Mouse (Mus musculus): ENCODE results near the gene Snw1.
"Not testable (repeated sequence)": the region's sequence is repeated elsewhere in the genome, so short reads cannot be mapped to it uniquely, and the experiment has no call there.

Snw1 gene

DNA sequence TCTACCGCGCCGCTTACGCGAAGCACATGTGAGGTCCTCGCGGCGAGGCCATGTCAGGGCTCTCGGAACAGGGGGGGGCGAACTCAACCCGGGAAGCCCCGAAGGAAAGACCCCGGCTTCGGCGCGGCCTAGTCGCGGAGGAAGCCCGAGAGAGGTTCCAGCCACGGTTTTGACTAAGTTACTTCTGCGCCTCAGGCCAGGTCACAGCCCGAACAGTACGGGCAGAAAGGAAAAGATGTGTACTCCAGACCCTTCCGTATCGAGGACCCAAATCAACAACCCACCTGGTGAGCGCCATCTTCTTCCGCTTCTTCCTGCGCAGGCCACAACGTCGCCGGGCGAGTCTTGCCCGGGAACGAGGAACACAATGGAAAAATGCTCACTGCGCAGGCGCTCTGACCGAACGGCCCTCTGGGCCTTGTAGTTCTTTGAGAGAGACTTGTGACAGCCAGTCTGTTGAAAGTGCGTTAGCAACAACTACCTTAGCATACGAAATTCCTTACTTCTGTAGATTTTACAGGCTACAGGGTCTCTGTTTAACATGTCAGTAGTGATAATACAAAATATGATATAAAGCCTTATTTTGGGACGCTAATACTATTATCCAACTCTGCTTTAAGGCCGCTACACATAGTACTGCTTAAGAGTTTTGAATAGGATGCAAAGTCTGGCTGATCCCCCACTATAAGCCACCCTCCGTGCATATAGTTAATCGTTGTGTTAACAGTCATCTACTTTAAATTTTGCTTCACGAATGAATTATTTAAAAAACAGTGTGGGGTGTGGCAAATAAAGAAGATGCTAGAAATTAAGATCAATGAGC lies at the start of gene Snw1:
TSS of gene Snw1 (minus strand) at position 311 of the 823 bp plus-strand sequence.
- peak; percentile 96 to 97 for DNase-seq (ENCODE audit: low spot score in 2 of 2)

DNA sequence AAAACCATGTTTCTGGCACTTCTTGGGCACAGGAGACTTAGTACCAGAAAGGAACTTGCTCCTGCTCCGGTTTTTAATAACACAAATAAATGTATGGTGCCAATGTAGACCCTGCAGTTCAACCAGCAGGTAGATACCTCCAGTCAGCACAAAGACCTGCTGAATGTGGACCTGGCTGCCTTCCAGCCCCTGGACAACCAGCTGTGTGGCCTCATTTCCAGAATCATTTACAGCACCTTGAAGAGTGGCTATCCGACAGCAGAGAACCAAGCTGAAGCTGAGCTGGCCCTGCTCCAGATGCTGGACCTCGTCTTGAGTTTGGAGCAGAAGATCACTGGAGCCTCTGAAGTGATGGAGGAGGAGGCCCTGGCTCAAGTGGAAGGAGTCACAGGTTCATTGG lies 47.5 kb upstream of the Snw1 start:
- DNase-seq (ENCODE audit: low spot score in 2 of 2): not testable (repeated sequence)

DNA sequence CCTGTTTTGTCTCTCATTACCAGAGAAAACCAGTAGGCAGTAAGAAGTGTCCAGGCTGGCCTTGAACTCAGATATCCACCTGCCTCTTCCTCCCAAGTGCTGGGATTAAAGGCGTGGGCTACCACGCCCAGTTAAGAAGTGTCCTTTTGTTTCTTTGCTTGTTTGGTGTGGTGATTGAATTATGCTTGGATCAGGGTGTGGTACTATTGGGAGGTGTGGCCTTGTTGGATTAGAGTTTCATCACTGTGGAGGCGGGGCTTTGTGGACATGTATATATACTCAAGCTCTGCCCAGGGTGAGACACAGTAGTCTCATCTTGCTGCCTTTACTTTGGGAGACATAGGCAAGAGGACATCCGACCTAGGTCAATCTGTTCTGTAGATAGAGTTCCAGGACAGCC lies 41.9 kb upstream of the Snw1 start, which contains the start of gene Gm8300:
TSS of gene Gm8300 (plus strand) at position 301 of the 400 bp plus-strand sequence.
- DNase-seq (ENCODE audit: low spot score in 2 of 2): not testable (repeated sequence)

DNA sequence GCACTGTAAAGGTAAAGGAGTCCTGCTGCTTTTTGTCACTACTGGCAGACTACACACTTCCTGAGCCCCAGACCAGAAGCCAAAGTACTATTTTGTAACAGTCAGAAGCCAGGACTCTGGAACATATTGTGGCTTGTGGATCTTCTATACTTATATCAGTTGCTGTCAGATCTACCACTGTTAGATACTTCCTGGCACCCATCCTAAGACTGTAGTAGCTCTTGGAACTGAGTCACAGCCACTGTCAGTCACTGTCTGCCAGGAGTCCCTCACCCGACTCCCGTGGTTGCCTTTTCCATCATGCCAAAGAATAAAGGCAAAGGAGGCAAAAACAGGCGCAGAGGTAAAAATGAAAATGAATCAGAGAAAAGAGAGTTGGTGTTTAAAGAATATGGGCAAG lies 22.3 kb upstream of the Snw1 start, which contains the start of gene Gm5788:
TSS of gene Gm5788 (plus strand) at position 301 of the 400 bp plus-strand sequence.
- DNase-seq (ENCODE audit: low spot score in 2 of 2): not testable (repeated sequence)

GRCm38 (mm10) chr12:87488683-87489082 lies 16.6 kb upstream of the Snw1 start:
- not testable (repeated sequence) for DNase-seq (ENCODE audit: low spot score in 2 of 2)

GRCm38 (mm10) chr12:87482482-87482881 lies 10.4 kb upstream of the Snw1 start:
- not testable (repeated sequence) for DNase-seq (ENCODE audit: low spot score in 2 of 2)

- DNase-seq (ENCODE audit: low spot score in 2 of 2): no peak
Observed at GRCm38 (mm10) chr12:87474756-87475155, 2.7 kb upstream of the Snw1 start.

GRCm38 (mm10) chr12:87471421-87471963 lies 582 bp downstream of the Snw1 start:
- DNase-seq (ENCODE audit: low spot score in 2 of 2): peak; percentile 23 to 35

- no peak for DNase-seq (ENCODE audit: low spot score in 2 of 2)
Observed at GRCm38 (mm10) chr12:87470263-87471136, 1.6 kb downstream of the Snw1 start.

GRCm38 (mm10) chr12:87464678-87465297 lies 7.3 kb downstream of the Snw1 start:
- no peak for DNase-seq (ENCODE audit: low spot score in 2 of 2)

- no peak for DNase-seq (ENCODE audit: low spot score in 2 of 2)
Observed at GRCm38 (mm10) chr12:87449456-87449855, 22.6 kb downstream of the Snw1 start.

- DNase-seq (ENCODE audit: low spot score in 2 of 2): no peak
Observed at GRCm38 (mm10) chr12:87444211-87444610, 27.9 kb downstream of the Snw1 start.

GRCm38 (mm10) chr12:87443700-87444122 lies 28.4 kb downstream of the Snw1 start, which contains the start of the genes Slirp and Alkbh1:
Slirp (plus strand) TSS chr12:87443896.
Alkbh1 (minus strand) TSS chr12:87444017.
- peak; percentile 93 to 97 for DNase-seq (ENCODE audit: low spot score in 2 of 2)

DNA sequence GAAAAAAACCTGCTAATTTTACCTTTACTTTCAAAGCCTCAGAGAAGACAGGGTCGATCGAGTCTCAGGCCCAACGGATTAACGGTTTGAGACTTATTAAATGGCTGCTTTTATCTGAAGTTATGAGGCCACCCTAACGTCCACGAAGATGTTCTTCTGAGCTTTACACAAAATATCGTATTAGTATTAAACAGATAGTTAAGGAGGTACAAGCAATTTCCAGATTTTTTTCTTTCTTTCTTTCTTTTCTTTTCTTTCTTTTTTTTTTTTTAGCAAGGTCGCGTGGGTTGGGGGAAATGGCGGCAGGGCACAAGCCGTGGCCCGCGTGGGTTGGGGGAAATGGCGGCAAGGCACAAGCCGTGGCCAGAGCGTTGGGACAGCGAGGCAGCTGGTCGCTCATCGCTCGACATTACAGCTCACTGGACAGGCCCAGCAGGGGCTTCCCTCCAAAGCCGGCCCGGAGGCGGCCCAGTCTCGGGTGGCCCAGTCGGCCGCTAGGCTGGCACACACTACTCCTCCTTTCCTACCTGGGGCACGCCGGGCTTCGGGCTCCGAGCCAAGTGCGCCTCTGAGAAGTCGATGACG lies 28.9 kb downstream of the Snw1 start:
- DNase-seq (ENCODE audit: low spot score in 2 of 2): no peak

DNA sequence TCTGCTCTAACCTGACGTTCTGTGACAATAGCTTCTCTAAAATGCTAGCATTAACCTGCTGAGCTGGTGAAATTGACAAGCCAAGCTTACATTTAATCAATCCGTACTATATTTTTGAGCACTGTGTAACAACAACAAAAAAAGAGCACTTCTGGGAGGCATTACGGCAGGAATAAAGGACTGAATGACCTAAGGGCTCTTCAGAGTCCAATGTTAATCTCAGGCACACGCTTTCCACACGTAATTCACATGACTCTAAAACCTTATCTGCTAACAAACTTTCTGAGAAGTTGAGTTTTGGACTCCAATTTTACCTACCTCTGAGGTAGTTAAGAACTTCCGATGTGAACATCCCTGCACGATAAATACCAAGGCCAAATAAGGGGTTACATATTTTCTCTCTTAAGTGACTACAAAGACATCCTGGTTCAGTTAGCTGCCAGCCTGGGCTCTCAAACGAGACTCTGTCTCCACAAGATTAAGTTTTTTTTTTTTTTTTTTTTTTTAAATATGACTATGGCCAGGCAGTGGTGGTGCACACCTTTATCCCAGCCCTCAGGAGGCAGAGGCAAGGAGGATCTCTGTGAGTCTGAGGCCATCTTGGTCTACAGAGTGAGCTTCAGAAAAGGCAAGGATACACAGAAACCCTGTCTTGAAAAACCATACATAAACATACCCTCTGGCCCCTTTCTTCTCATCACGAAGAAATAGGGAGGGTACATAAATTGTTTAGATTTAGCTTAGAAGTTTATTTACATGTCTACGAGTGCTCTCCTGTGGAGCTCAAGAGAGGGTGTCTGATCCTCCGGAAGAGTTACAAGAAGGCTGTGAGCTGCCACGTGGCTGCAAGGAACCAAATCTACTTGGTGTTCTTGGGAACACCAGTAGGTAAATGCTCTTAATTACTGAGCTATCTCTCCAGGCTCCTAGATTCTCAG lies 29.6 kb downstream of the Snw1 start:
- DNase-seq (ENCODE audit: low spot score in 2 of 2): no peak

DNA sequence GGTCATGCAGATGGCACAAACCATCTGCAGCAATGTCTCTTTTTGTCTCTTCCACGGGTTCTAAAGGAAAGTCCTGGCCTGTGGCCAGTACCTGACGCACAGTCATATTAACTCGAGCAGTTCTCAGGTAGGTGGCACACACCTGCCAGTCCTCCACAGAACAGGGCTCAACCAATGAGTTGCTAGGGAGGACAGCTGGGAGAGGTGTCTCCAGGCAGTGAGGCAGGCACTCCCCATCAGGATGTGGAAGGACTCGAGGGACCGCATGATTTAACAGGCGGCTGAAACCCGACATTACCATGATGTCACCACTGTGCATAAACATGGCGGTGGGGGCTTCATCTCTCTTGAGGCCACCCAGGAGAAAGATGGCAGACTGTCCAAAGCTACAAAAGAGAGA lies 43.2 kb downstream of the Snw1 start:
- no peak for DNase-seq (ENCODE audit: low spot score in 2 of 2)

DNA sequence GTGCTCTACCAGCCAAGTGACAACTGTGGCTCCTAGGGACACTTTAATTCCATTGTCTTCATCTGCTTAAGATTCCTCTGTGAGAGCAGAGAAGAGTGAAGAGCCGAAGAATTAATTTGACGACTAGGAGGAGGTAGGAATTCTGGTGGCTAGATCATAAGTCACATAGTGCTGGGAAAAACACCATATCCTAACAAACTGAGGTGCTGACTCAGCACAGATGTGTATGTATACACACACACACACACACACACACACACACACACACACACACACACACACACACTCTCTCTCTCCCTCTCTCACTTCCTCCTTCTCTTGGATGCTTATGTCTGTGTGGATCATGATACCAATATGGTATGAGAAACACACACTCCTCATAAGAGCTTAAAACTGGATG lies 43.8 kb downstream of the Snw1 start:
- DNase-seq (ENCODE audit: low spot score in 2 of 2): no peak

DNA sequence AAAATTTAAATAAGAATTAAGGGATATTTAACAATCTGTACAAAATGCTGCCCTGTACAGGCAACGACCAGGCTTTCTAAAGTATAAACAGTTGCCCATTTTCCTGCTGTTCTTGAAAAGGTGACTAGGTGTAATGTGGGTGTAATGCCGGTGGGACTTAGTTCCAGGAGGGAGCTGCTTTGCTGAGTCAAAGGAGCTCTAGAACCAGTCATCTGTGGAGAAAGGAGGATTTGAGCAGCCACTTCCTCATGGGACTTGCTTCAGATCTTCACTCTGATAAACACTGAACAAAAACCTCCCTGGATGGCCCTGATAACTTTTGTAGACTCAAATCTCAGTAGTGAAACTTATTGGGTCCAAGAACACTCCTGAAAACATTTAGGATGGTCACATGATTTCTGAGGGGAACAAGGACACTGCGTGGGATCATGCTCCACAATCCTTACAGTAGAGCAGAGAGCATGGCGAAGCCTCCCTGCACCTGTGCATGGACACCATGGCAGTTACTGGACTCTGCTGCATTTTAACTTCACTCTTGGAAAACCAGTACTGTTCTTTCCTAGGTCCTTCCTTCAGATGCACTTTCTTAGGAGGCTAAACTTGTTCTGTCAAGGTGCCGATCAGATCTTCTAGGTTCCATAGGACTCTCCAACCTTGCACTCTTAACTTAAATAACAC lies 45.6 kb downstream of the Snw1 start:
- no peak for DNase-seq (ENCODE audit: low spot score in 2 of 2)

GRCm38 (mm10) chr12:87424516-87424915 lies 47.6 kb downstream of the Snw1 start:
- DNase-seq (ENCODE audit: low spot score in 2 of 2): no peak
